ENCODE assay signal across 41 mouse cellular contexts in genomic region chr15:77624710-77625109, GRCm38 (mm10). TPM values are rescaled to one million over a fixed set of nuclear protein-coding genes. Genes with fewer than 3 reads are reported as not detected.
"Had no signal": no experiment of that assay in that cellular context is flagged by ENCODE, and none has a peak within 500 bp of the region (broad histone marks: within the 10 kb centered on the region; RNA-seq: fewer than 3 reads in every experiment).

No protein-coding gene starts in this region.

- H3K27me3 ChIP-seq: heart, embryonic 13.5 days; heart, embryonic 15.5 days; hindbrain, embryonic 13.5 days; hindbrain, embryonic 15.5 days; intestine, embryonic 15.5 days; kidney, embryonic 15.5 days; limb, embryonic 12.5 days; liver, embryonic 13.5 days; liver, embryonic 15.5 days had no signal

- H3K36me3 ChIP-seq: heart, embryonic 13.5 days; heart, embryonic 15.5 days; hindbrain, embryonic 13.5 days; hindbrain, embryonic 15.5 days; intestine, embryonic 15.5 days; kidney, embryonic 15.5 days; limb, embryonic 10.5 days; limb, embryonic 12.5 days; liver, embryonic 13.5 days; liver, embryonic 15.5 days had no signal

- H3K9ac ChIP-seq: heart, embryonic 13.5 days; heart, embryonic 15.5 days; hindbrain, embryonic 13.5 days; hindbrain, embryonic 15.5 days; intestine, embryonic 15.5 days; kidney, embryonic 15.5 days; limb, embryonic 12.5 days; liver, embryonic 13.5 days; liver, embryonic 15.5 days had no signal

- H3K27ac ChIP-seq: heart, adult 2 months; heart, embryonic 13.5 days; heart, embryonic 15.5 days; hindbrain, embryonic 13.5 days; hindbrain, embryonic 15.5 days; hindbrain, postnatal 0 days; intestine, embryonic 15.5 days; kidney, embryonic 15.5 days; kidney, postnatal 0 days; layer of hippocampus, adult 2 months; limb, embryonic 10.5 days; limb, embryonic 12.5 days; liver, embryonic 13.5 days; liver, embryonic 15.5 days had no signal

- H3K4me3 ChIP-seq: heart, adult 2 months; heart, embryonic 13.5 days; heart, embryonic 15.5 days; hindbrain, embryonic 13.5 days; hindbrain, embryonic 15.5 days; intestine, embryonic 15.5 days; kidney, embryonic 15.5 days; layer of hippocampus, adult 2 months; limb, embryonic 10.5 days; limb, embryonic 12.5 days; liver, embryonic 13.5 days; liver, embryonic 15.5 days had no signal

- DNase-seq: gastrocnemius, postnatal 14 days; gastrocnemius, postnatal 36 days; heart, adult 2 months; heart, postnatal 14 days; heart, postnatal 36 days; kidney, adult 2 months; kidney, adult 9 months; kidney, postnatal 14 days; kidney, postnatal 4 days; layer of hippocampus, adult 9-11 months; layer of hippocampus, postnatal 36 days; liver; liver, embryonic 13.5 days had no signal

- H3K4me2 ChIP-seq: heart, embryonic 11.5 days; heart, embryonic 13.5 days; heart, embryonic 15.5 days; hindbrain, embryonic 13.5 days; hindbrain, embryonic 15.5 days; intestine, embryonic 15.5 days; kidney, embryonic 15.5 days; limb, embryonic 12.5 days; liver, embryonic 11.5 days; liver, embryonic 13.5 days; liver, embryonic 15.5 days had no signal

- H3K4me1 ChIP-seq: heart, embryonic 13.5 days; heart, embryonic 15.5 days; hindbrain, embryonic 13.5 days; hindbrain, embryonic 15.5 days; intestine, embryonic 15.5 days; kidney, embryonic 15.5 days; limb, embryonic 10.5 days; limb, embryonic 12.5 days; liver, embryonic 13.5 days; liver, embryonic 15.5 days had no signal

- H3K9me3 ChIP-seq: heart, embryonic 13.5 days; heart, embryonic 15.5 days; hindbrain, embryonic 13.5 days; hindbrain, embryonic 15.5 days; intestine, embryonic 15.5 days; kidney, embryonic 15.5 days; limb, embryonic 10.5 days; limb, embryonic 12.5 days; liver, embryonic 13.5 days; liver, embryonic 15.5 days had no signal

RNA-seq across cellular contexts. Expression of gene Apol11b, which starts 18.4 kb away (rescaled TPM):
- total RNA-seq: gastrocnemius, postnatal 36 days; hindbrain, postnatal 0 days; layer of hippocampus, adult 2 months; layer of hippocampus, postnatal 14 days; layer of hippocampus, postnatal 36 days; left cerebral cortex, postnatal 10 days; left cerebral cortex, postnatal 36 days had no signal
- polyA plus RNA-seq: gonadal fat pad, adult 2 months; heart, embryonic 11.5 days; hindbrain, embryonic 11.5 days; hindbrain, embryonic 15.5 days; hindbrain, postnatal 0 days; intestine, postnatal 0 days; kidney, postnatal 0 days; limb, embryonic 10.5 days; limb, embryonic 12.5 days; limb, embryonic 14.5 days had no signal

RNA-seq across cellular contexts. Expression of gene Gm36245, which starts 25.7 kb away (rescaled TPM):
- total RNA-seq: gastrocnemius, adult 18-20 months; gastrocnemius, adult 8-10 months; gastrocnemius, postnatal 14 days; gastrocnemius, postnatal 36 days; heart, adult 2 months; heart, postnatal 14 days; heart, postnatal 36 days; hematopoietic stem cell, adult 5-6 weeks; hindbrain, postnatal 0 days; layer of hippocampus, adult 2 months; layer of hippocampus, postnatal 14 days; layer of hippocampus, postnatal 36 days; left cerebral cortex, adult 18-20 months; left cerebral cortex, adult 8-10 months; left cerebral cortex, postnatal 10 days; left cerebral cortex, postnatal 36 days had no signal
- polyA plus RNA-seq: gonadal fat pad, adult 2 months; heart, embryonic 11.5 days; heart, embryonic 13.5 days; heart, embryonic 15.5 days; heart, postnatal 0 days; hindbrain, embryonic 11.5 days; hindbrain, embryonic 13.5 days; hindbrain, embryonic 15.5 days; hindbrain, postnatal 0 days; inflammation-experienced regulatory T-cells, adult 6 months; intestine, embryonic 15.5 days; intestine, postnatal 0 days; kidney, adult 2 months; kidney, embryonic 15.5 days; kidney, postnatal 0 days; limb, embryonic 10.5 days; limb, embryonic 12.5 days; limb, embryonic 14.5 days; liver, embryonic 11.5 days; liver, embryonic 13.5 days; liver, embryonic 15.5 days had no signal

RNA-seq across cellular contexts. Expression of gene Apol10b, which starts 28.8 kb away (rescaled TPM):
- total RNA-seq: hematopoietic stem cell, adult 5-6 weeks; hindbrain, postnatal 0 days; layer of hippocampus, adult 2 months; layer of hippocampus, postnatal 14 days; left cerebral cortex, postnatal 10 days had no signal
- polyA plus RNA-seq: heart, embryonic 11.5 days; heart, embryonic 13.5 days; hindbrain, embryonic 11.5 days; limb, embryonic 12.5 days; liver, embryonic 11.5 days; liver, embryonic 13.5 days; liver, embryonic 15.5 days had no signal
